25 mouse cellular contexts compared by ENCODE assay signal in the genomic region with DNA sequence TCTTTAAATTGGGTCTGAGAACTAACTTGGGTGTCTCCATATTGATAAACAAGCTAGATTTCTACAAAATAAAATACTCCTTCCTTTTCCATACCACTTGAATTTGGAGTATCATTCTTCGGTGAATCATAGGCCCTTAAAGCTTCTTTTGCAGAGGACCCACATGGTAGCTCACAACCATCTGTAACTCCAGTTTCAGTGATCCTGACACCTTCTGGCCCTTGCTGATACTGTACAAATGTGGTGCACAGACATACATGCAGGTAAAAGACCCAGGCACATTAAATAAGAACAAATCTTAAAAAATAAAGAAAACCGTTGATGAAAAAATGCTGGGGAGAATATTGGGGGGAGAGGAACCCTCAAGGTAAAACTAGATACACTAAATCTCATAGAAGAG. TPM values are rescaled to one million over a fixed set of nuclear protein-coding genes. Genes with fewer than 3 reads are reported as not detected.
DNase-seq lines count a peak whose midpoint lies in the region; ATAC-seq and TF ChIP-seq lines count a peak whose summit lies in the region.
"Had no signal": no experiment of that assay in that cellular context is flagged by ENCODE, and none has a peak within 500 bp of the region (broad histone marks: within the 10 kb centered on the region; RNA-seq: fewer than 3 reads in every experiment).

No protein-coding gene starts in this region.

- TF ChIP-seq POLR2A in embryonic fibroblast, embryonic 13.5 days (IDR thresholded peaks at IDR 0.05; ENCODE audit: low read depth, low read length) = no peak

- no peaks in the 10 kb centered on the region for H3K9me3 ChIP-seq in liver, embryonic 14.5 days (ENCODE audit: control insufficient read depth, low read length)
- H3K9me3 ChIP-seq in forebrain, embryonic 10.5 days = no peaks in the 10 kb centered on the region
- no peaks in the 10 kb centered on the region for H3K9me3 ChIP-seq in hindbrain, embryonic 16.5 days (ENCODE audit: control insufficient read depth, low read length)
- H3K9me3 ChIP-seq: embryonic facial prominence, embryonic 12.5 days; G1E; heart, embryonic 13.5 days; hindbrain, embryonic 12.5 days had no signal

- peak; percentile 75 for ATAC-seq in liver, embryonic 14.5 days (ENCODE audit: insufficient read depth)
- 0 out of 2 replicates have a peak, but pooled peaks have one; percentile 34 for ATAC-seq in megakaryocyte progenitor cell, adult 5-6 weeks (replicated peaks; ENCODE audit: poor library complexity)
- no peak for ATAC-seq in hindbrain, embryonic 16.5 days
- ATAC-seq: forebrain, embryonic 14.5 days; hindbrain, postnatal 0 days had no signal

- WGBS in liver, embryonic 14.5 days (ENCODE audit: insufficient replicate concordance) = 77% methylated on average over 2 of the region's 2 CpGs
- 94% methylated on average over 2 of the region's 2 CpGs for WGBS in forebrain, embryonic 10.5 days
- 98% methylated on average over 2 of the region's 2 CpGs for WGBS in hindbrain, embryonic 16.5 days

- no peak for TF ChIP-seq CTCF in embryonic fibroblast, embryonic 13.5 days (IDR thresholded peaks at IDR 0.05; ENCODE audit: borderline replicate concordance, insufficient read depth, low read length)
- no peak for TF ChIP-seq CTCF in liver, embryonic 14.5 days (IDR thresholded peaks at IDR 0.05; ENCODE audit: low read depth)

- no peak for TF ChIP-seq EP300 in liver, embryonic 14.5 days (IDR thresholded peaks at IDR 0.05; ENCODE audit: low read depth)

- no peaks in the 10 kb centered on the region; the same call in 1 of the 2 replicates for H3K4me1 ChIP-seq in embryonic fibroblast, embryonic 13.5 days (ENCODE audit: control insufficient read depth, insufficient read depth, low read length)
- peaks cover 6 to 12% of the 10 kb centered on the region in 2 experiments for H3K4me1 ChIP-seq in liver, embryonic 14.5 days (replicated peaks; ENCODE audit: control insufficient read depth in 2 of 2, insufficient read depth in 2 of 2, low read length in 1 of 2)
- no peaks in the 10 kb centered on the region for H3K4me1 ChIP-seq in forebrain, embryonic 10.5 days
- H3K4me1 ChIP-seq in hindbrain, embryonic 16.5 days (ENCODE audit: control insufficient read depth, insufficient read depth, low read depth, low read length) = no peaks in the 10 kb centered on the region
- H3K4me1 ChIP-seq: embryonic facial prominence, embryonic 12.5 days; heart, embryonic 13.5 days; hindbrain, embryonic 12.5 days had no signal

- peak overlapping the region; percentile 90 for H3K27ac ChIP-seq in embryonic fibroblast, embryonic 13.5 days (ENCODE audit: insufficient read depth, low read length)
- H3K27ac ChIP-seq in liver, embryonic 14.5 days = peak overlapping the region; percentile 70
- H3K27ac ChIP-seq in forebrain, embryonic 10.5 days = no peak overlapping the region
- no peak overlapping the region for H3K27ac ChIP-seq in hindbrain, embryonic 16.5 days (ENCODE audit: low read depth, low read length)
- H3K27ac ChIP-seq: embryonic facial prominence, embryonic 12.5 days; heart, embryonic 13.5 days; hindbrain, embryonic 12.5 days; hindbrain, postnatal 0 days had no signal

- H3K27me3 ChIP-seq in liver, embryonic 14.5 days (ENCODE audit: control insufficient read depth, insufficient read depth, low read length) = no peaks in the 10 kb centered on the region
- no peaks in the 10 kb centered on the region; the same call in 1 of the 2 replicates for H3K27me3 ChIP-seq in forebrain, embryonic 10.5 days (ENCODE audit: poor library complexity, severe bottlenecking)
- no peaks in the 10 kb centered on the region for H3K27me3 ChIP-seq in hindbrain, embryonic 16.5 days (replicated peaks; ENCODE audit: control insufficient read depth, insufficient read depth, low read length)
- H3K27me3 ChIP-seq: CH12.LX; embryonic facial prominence, embryonic 12.5 days; heart, embryonic 13.5 days; hindbrain, embryonic 12.5 days had no signal

- H3K9ac ChIP-seq in liver, embryonic 14.5 days (replicated peaks) = no peak overlapping the region; the same call in 1 of the 2 replicates
- H3K9ac ChIP-seq in hindbrain, embryonic 16.5 days (ENCODE audit: low read depth, low read length) = no peak overlapping the region
- H3K9ac ChIP-seq: embryonic facial prominence, embryonic 12.5 days; heart, embryonic 13.5 days; hindbrain, embryonic 12.5 days had no signal

- H3K4me3 ChIP-seq in embryonic fibroblast, embryonic 13.5 days (ENCODE audit: insufficient read depth, low read length) = no peak overlapping the region
- no peak overlapping the region for H3K4me3 ChIP-seq in liver, embryonic 14.5 days (ENCODE audit: insufficient read depth in 1 of 2, low read depth in 2 of 2, low read length in 2 of 2)
- no peak overlapping the region for H3K4me3 ChIP-seq in forebrain, embryonic 10.5 days
- no peak overlapping the region for H3K4me3 ChIP-seq in hindbrain, embryonic 16.5 days (ENCODE audit: low read length)
- H3K4me3 ChIP-seq: embryonic facial prominence, embryonic 12.5 days; heart, embryonic 13.5 days; hindbrain, embryonic 12.5 days had no signal

- H3K36me3 ChIP-seq in liver, embryonic 14.5 days (replicated peaks; ENCODE audit: control insufficient read depth, insufficient read depth, low read depth) = no peaks in the 10 kb centered on the region
- no peaks in the 10 kb centered on the region for H3K36me3 ChIP-seq in forebrain, embryonic 10.5 days (replicated peaks)
- no peaks in the 10 kb centered on the region for H3K36me3 ChIP-seq in hindbrain, embryonic 16.5 days (ENCODE audit: control insufficient read depth, insufficient read depth, low read length)
- H3K36me3 ChIP-seq: embryonic facial prominence, embryonic 12.5 days; G1E; heart, embryonic 13.5 days; hindbrain, embryonic 12.5 days had no signal

- H3K4me2 ChIP-seq in liver, embryonic 14.5 days (ENCODE audit: low read depth) = no peak overlapping the region
- no peak overlapping the region for H3K4me2 ChIP-seq in hindbrain, embryonic 16.5 days (ENCODE audit: low read length)
- H3K4me2 ChIP-seq: embryonic facial prominence, embryonic 12.5 days; heart, embryonic 13.5 days; hindbrain, embryonic 12.5 days had no signal

- peak; percentile 11 for DNase-seq in 3T3-L1 (ENCODE audit: low read depth, low spot score)
- no peak for DNase-seq in liver, embryonic 14.5 days (ENCODE audit: low read depth in 3 of 3, low spot score in 3 of 3)
- no peak for DNase-seq in forebrain, embryonic 10.5 days (ENCODE audit: extremely low spot score, low spot score)
- DNase-seq in kidney, adult 8-10 months = no peak
- DNase-seq in spleen, postnatal 4 days (ENCODE audit: low spot score in 2 of 2) = no peak
- DNase-seq: adrenal gland, adult 8-10 months; adrenal gland, postnatal 36 days; cerebellum, adult 2 months; cerebellum, postnatal 14 days; gastrocnemius, postnatal 36 days; heart, adult 11 months; heart, postnatal 36 days had no signal

RNA-seq across cellular contexts. Expression of a gene that starts 7.4 kb away (rescaled TPM):
- 90.8 and 109 TPM in 2 replicates for polyA plus RNA-seq in embryonic fibroblast, embryonic 13.5 days (2011; ENCODE audit: insufficient read length, low read depth, missing spikeins)
- 44.1 and 63.9 TPM in 2 replicates for polyA plus RNA-seq in liver, embryonic 14.5 days (2012; rRNA removed)
- 90.4 and 97.8 TPM in 2 replicates for polyA plus RNA-seq in liver, embryonic 14.5 days (2014; fragmentation: Nextera tagmentation; extraction: Ambion mirVana)
- total RNA-seq in megakaryocyte progenitor cell, adult 5-6 weeks (2015) = 69.3 and 70.2 TPM in 2 replicates
- 62.3 and 64.7 TPM in 2 replicates for total RNA-seq in megakaryocyte progenitor cell, adult 5-6 weeks (2017)
- 21.0 and 21.4 TPM in 2 replicates for polyA plus RNA-seq in forebrain, embryonic 10.5 days (2016; fragmentation: Nextera tagmentation; extraction: Ambion mirVana)
- 30.5 and 31.8 TPM in 2 replicates for polyA plus RNA-seq in hindbrain, embryonic 16.5 days (2015; fragmentation: Nextera tagmentation; extraction: Ambion mirVana)

RNA-seq across cellular contexts. Expression of a gene that starts 25.4 kb away (rescaled TPM):
- polyA plus RNA-seq in embryonic fibroblast, embryonic 13.5 days (2011; ENCODE audit: insufficient read length, low read depth, missing spikeins) = not detected in 2 replicates
- not detected in 2 replicates for polyA plus RNA-seq in liver, embryonic 14.5 days (2012; rRNA removed)
- not detected in 2 replicates for polyA plus RNA-seq in liver, embryonic 14.5 days (2014; fragmentation: Nextera tagmentation; extraction: Ambion mirVana)
- not detected in 2 replicates for total RNA-seq in megakaryocyte progenitor cell, adult 5-6 weeks (2015)
- total RNA-seq in megakaryocyte progenitor cell, adult 5-6 weeks (2017) = not detected in 2 replicates
- polyA plus RNA-seq in forebrain, embryonic 10.5 days (2016; fragmentation: Nextera tagmentation; extraction: Ambion mirVana) = not detected in 2 replicates
- polyA plus RNA-seq in hindbrain, embryonic 16.5 days (2015; fragmentation: Nextera tagmentation; extraction: Ambion mirVana) = not detected in 2 replicates
- total RNA-seq: adrenal gland, postnatal 36 days; CH12.LX; G1E; gastrocnemius, adult 8-10 months; gastrocnemius, postnatal 36 days; heart, postnatal 36 days; hindbrain, postnatal 0 days had no signal
- polyA plus RNA-seq: cerebellum, adult 2 months; cortical plate, adult 2 months; embryonic facial prominence, embryonic 12.5 days; forebrain, embryonic 14.5 days; G1E; heart, embryonic 13.5 days; heart, postnatal 0 days; hindbrain, embryonic 12.5 days; hindbrain, postnatal 0 days had no signal

RNA-seq across cellular contexts. Expression of a gene that starts 42.5 kb away (rescaled TPM):
- polyA plus RNA-seq in embryonic fibroblast, embryonic 13.5 days (2011; ENCODE audit: insufficient read length, low read depth, missing spikeins) = 61.0 and 75.8 TPM in 2 replicates
- 31.9 and 48.1 TPM in 2 replicates for polyA plus RNA-seq in liver, embryonic 14.5 days (2012; rRNA removed)
- 69.3 and 82.8 TPM in 2 replicates for polyA plus RNA-seq in liver, embryonic 14.5 days (2014; fragmentation: Nextera tagmentation; extraction: Ambion mirVana)
- 209 and 242 TPM in 2 replicates for total RNA-seq in megakaryocyte progenitor cell, adult 5-6 weeks (2015)
- total RNA-seq in megakaryocyte progenitor cell, adult 5-6 weeks (2017) = 378 and 464 TPM in 2 replicates
- 266 and 289 TPM in 2 replicates for polyA plus RNA-seq in forebrain, embryonic 10.5 days (2016; fragmentation: Nextera tagmentation; extraction: Ambion mirVana)
- 49.2 and 49.9 TPM in 2 replicates for polyA plus RNA-seq in hindbrain, embryonic 16.5 days (2015; fragmentation: Nextera tagmentation; extraction: Ambion mirVana)

RNA-seq across cellular contexts. Expression of a gene that starts 52.9 kb away (rescaled TPM):
- 0.67 and 0.72 TPM in 2 replicates for polyA plus RNA-seq in embryonic fibroblast, embryonic 13.5 days (2011; ENCODE audit: insufficient read length, low read depth, missing spikeins)
- 0.57 and 0.63 TPM in 2 replicates for polyA plus RNA-seq in liver, embryonic 14.5 days (2012; rRNA removed)
- polyA plus RNA-seq in liver, embryonic 14.5 days (2014; fragmentation: Nextera tagmentation; extraction: Ambion mirVana) = 0.56 and 0.69 TPM in 2 replicates
- 3.4 and 4.1 TPM in 2 replicates for total RNA-seq in megakaryocyte progenitor cell, adult 5-6 weeks (2015)
- total RNA-seq in megakaryocyte progenitor cell, adult 5-6 weeks (2017) = 2.0 and 2.5 TPM in 2 replicates
- 0.56 and 0.77 TPM in 2 replicates for polyA plus RNA-seq in forebrain, embryonic 10.5 days (2016; fragmentation: Nextera tagmentation; extraction: Ambion mirVana)
- polyA plus RNA-seq in hindbrain, embryonic 16.5 days (2015; fragmentation: Nextera tagmentation; extraction: Ambion mirVana) = 3.0 and 3.1 TPM in 2 replicates

Comparison
In these comparisons a context has a peak if more than half of its experiments do, and no peak if none do; other contexts are left out.
1. H3K27ac ChIP-seq: peak in embryonic fibroblast, embryonic 13.5 days (single experiment) and liver, embryonic 14.5 days (single experiment); none in forebrain, embryonic 10.5 days (single experiment) and hindbrain, embryonic 16.5 days (single experiment).